Mouse (Mus musculus): Measurements from ENCODE around the gene Lyzl4. TPM values are rescaled to one million over a fixed set of nuclear protein-coding genes. Genes with fewer than 3 reads are reported as not detected.
A peak's percentile ranks its signal among the peaks of the same experiment; 100 is the strongest.
"Not testable (repeated sequence)": the region's sequence is repeated elsewhere in the genome, so short reads cannot be mapped to it uniquely, and the experiment has no call there.

The Lyzl4 gene
- polyA plus RNA-seq, 1 experiment from 2014 or later: 0.14 TPM

- Histone ChIP-seq H3K4me1 (replicated peaks) (no peaks in the 10 kb centered on the region), H3K4me3 (replicated peaks) (no peak overlapping the region), H3K27ac (no peak overlapping the region), H3K36me3 (no peaks in the 10 kb centered on the region), H3K9ac (no peak overlapping the region), H3K9me3 (replicated peaks) (no peaks in the 10 kb centered on the region), H3K27me3 (peaks cover 5% of the 10 kb centered on the region; the same call in 1 of the 2 replicates), H3K4me2 (no peak overlapping the region)
- DNase-seq: no peak
- WGBS (ENCODE audit: insufficient replicate concordance): 63% methylated on average over 6 of the region's 6 CpGs
- ATAC-seq (ENCODE audit: low read depth): no peak
Measured at GRCm38 (mm10) chr9:121599551-121599950, 42.3 kb downstream of the Lyzl4 start.

GRCm38 (mm10) chr9:121598106-121598505 is 43.8 kb downstream of the Lyzl4 start:
- DNase-seq (no peak), ATAC-seq (ENCODE audit: low read depth) (no peak)
- no peaks in the 10 kb centered on the region for H3K36me3 ChIP-seq
- peaks cover 5% of the 10 kb centered on the region; the same call in 1 of the 2 replicates for H3K27me3 ChIP-seq
- no peaks in the 10 kb centered on the region for H3K4me1 ChIP-seq (replicated peaks)
- no peak overlapping the region for H3K27ac ChIP-seq
- H3K9me3 ChIP-seq (replicated peaks): no peaks in the 10 kb centered on the region
- no peak overlapping the region for H3K9ac ChIP-seq
- H3K4me3 ChIP-seq (replicated peaks): no peak overlapping the region
- H3K4me2 ChIP-seq: no peak overlapping the region
- WGBS (ENCODE audit: insufficient replicate concordance): 41% methylated on average over 2 of the region's 2 CpGs

GRCm38 (mm10) chr9:121594771-121595170 is 47.1 kb downstream of the Lyzl4 start:
- Histone ChIP-seq H3K9me3 (replicated peaks) (no peaks in the 10 kb centered on the region), H3K27me3 (no peaks in the 10 kb centered on the region), H3K27ac (no peak overlapping the region), H3K4me2 (no peak overlapping the region), H3K36me3 (no peaks in the 10 kb centered on the region), H3K4me3 (replicated peaks) (no peak overlapping the region), H3K4me1 (replicated peaks) (peaks cover 3% of the 10 kb centered on the region), H3K9ac (no peak overlapping the region)
- ATAC-seq (ENCODE audit: low read depth) (no peak), DNase-seq (no peak)
- WGBS (ENCODE audit: insufficient replicate concordance): 46% methylated on average over 4 of the region's 4 CpGs

GRCm38 (mm10) chr9:121593768-121594167 is 48.1 kb downstream of the Lyzl4 start:
- H3K27ac ChIP-seq; H3K4me3 ChIP-seq (replicated peaks); H3K9me3 ChIP-seq (replicated peaks); H3K27me3 ChIP-seq; ATAC-seq (ENCODE audit: low read depth); H3K36me3 ChIP-seq; H3K4me1 ChIP-seq (replicated peaks); DNase-seq; H3K4me2 ChIP-seq; H3K9ac ChIP-seq: not testable (repeated sequence)
- WGBS (ENCODE audit: insufficient replicate concordance): 48% methylated on average over 3 of the region's 3 CpGs

- H3K27ac ChIP-seq: no peak overlapping the region
- ATAC-seq (ENCODE audit: low read depth) (no peak), DNase-seq (no peak)
- peaks cover 3% of the 10 kb centered on the region for H3K4me1 ChIP-seq (replicated peaks)
- H3K9ac ChIP-seq: no peak overlapping the region
- H3K36me3 ChIP-seq: no peaks in the 10 kb centered on the region
- H3K4me2 ChIP-seq: no peak overlapping the region
- WGBS (ENCODE audit: insufficient replicate concordance): 60% methylated on average over 13 of the region's 13 CpGs
- no peak overlapping the region for H3K4me3 ChIP-seq (replicated peaks)
- H3K9me3 ChIP-seq (replicated peaks): no peaks in the 10 kb centered on the region
- H3K27me3 ChIP-seq: no peaks in the 10 kb centered on the region
Measured at GRCm38 (mm10) chr9:121592948-121593550, 48.8 kb downstream of the Lyzl4 start.

- no peak overlapping the region for H3K27ac ChIP-seq
- ATAC-seq (ENCODE audit: low read depth) (no peak), DNase-seq (no peak)
- no peak overlapping the region for H3K9ac ChIP-seq
- no peaks in the 10 kb centered on the region for H3K9me3 ChIP-seq (replicated peaks)
- no peaks in the 10 kb centered on the region for H3K36me3 ChIP-seq
- H3K4me3 ChIP-seq (replicated peaks): no peak overlapping the region
- no peaks in the 10 kb centered on the region for H3K27me3 ChIP-seq
- no peak overlapping the region for H3K4me2 ChIP-seq
- 33% methylated on average over 2 of the region's 2 CpGs for WGBS (ENCODE audit: insufficient replicate concordance)
- H3K4me1 ChIP-seq (replicated peaks): peaks cover 3% of the 10 kb centered on the region
Measured at GRCm38 (mm10) chr9:121589533-121589932, 52.4 kb downstream of the Lyzl4 start.

- 28% methylated on average over 5 of the region's 5 CpGs for WGBS (ENCODE audit: insufficient replicate concordance)
- Histone ChIP-seq H3K36me3 (no peaks in the 10 kb centered on the region), H3K27ac (no peak overlapping the region), H3K4me1 (replicated peaks) (no peaks in the 10 kb centered on the region), H3K4me3 (replicated peaks) (no peak overlapping the region), H3K27me3 (no peaks in the 10 kb centered on the region), H3K4me2 (no peak overlapping the region), H3K9me3 (replicated peaks) (no peaks in the 10 kb centered on the region), H3K9ac (no peak overlapping the region)
- no peak for DNase-seq
- ATAC-seq (ENCODE audit: low read depth): no peak
Measured at GRCm38 (mm10) chr9:121574380-121574779, 67.5 kb downstream of the Lyzl4 start.

- H3K4me2 ChIP-seq: no peak overlapping the region
- H3K4me3 ChIP-seq (replicated peaks): no peak overlapping the region
- H3K4me1 ChIP-seq (replicated peaks): no peaks in the 10 kb centered on the region
- no peaks in the 10 kb centered on the region for H3K9me3 ChIP-seq (replicated peaks)
- H3K27me3 ChIP-seq: no peaks in the 10 kb centered on the region
- no peak for DNase-seq
- no peak overlapping the region for H3K9ac ChIP-seq
- H3K27ac ChIP-seq: no peak overlapping the region
- ATAC-seq (ENCODE audit: low read depth): no peak
- WGBS (ENCODE audit: insufficient replicate concordance): 36% methylated on average over 1 of the region's 1 CpGs
- H3K36me3 ChIP-seq: no peaks in the 10 kb centered on the region
Measured at GRCm38 (mm10) chr9:121568451-121568850, 73.4 kb downstream of the Lyzl4 start.

GRCm38 (mm10) chr9:121566387-121566786 is 75.5 kb downstream of the Lyzl4 start:
- H3K4me1 ChIP-seq (replicated peaks): no peaks in the 10 kb centered on the region
- no peaks in the 10 kb centered on the region for H3K9me3 ChIP-seq (replicated peaks)
- H3K27ac ChIP-seq: peak overlapping the region; percentile 43; the same call in 1 of the 2 replicates
- H3K27me3 ChIP-seq: no peaks in the 10 kb centered on the region
- H3K9ac ChIP-seq: no peak overlapping the region
- no peak overlapping the region for H3K4me3 ChIP-seq (replicated peaks)
- no peak overlapping the region for H3K4me2 ChIP-seq
- no peaks in the 10 kb centered on the region for H3K36me3 ChIP-seq
- 58% methylated on average over 7 of the region's 7 CpGs for WGBS (ENCODE audit: insufficient replicate concordance)
- DNase-seq (no peak), ATAC-seq (ENCODE audit: low read depth) (peak; percentile 71)

- no peak overlapping the region for H3K4me2 ChIP-seq
- no peak for ATAC-seq (ENCODE audit: low read depth)
- 60% methylated on average over 7 of the region's 7 CpGs for WGBS (ENCODE audit: insufficient replicate concordance)
Measured at GRCm38 (mm10) chr9:121563276-121563675, 78.6 kb downstream of the Lyzl4 start.

GRCm38 (mm10) chr9:121560515-121560914 is 81.4 kb downstream of the Lyzl4 start:
- no peaks in the 10 kb centered on the region for H3K36me3 ChIP-seq
- no peak overlapping the region for H3K4me2 ChIP-seq
- DNase-seq (no peak), ATAC-seq (ENCODE audit: low read depth) (no peak)
- WGBS (ENCODE audit: insufficient replicate concordance): 58% methylated on average over 7 of the region's 7 CpGs
- H3K9me3 ChIP-seq (replicated peaks): no peaks in the 10 kb centered on the region
- H3K4me3 ChIP-seq (replicated peaks): no peak overlapping the region
- H3K4me1 ChIP-seq (replicated peaks): no peaks in the 10 kb centered on the region
- H3K27me3 ChIP-seq: no peaks in the 10 kb centered on the region
- no peak overlapping the region for H3K27ac ChIP-seq
- no peak overlapping the region for H3K9ac ChIP-seq

More at GRCm38 (mm10) chr9:121563276-121563675, 78.6 kb downstream of the Lyzl4 start:
- H3K4me3 ChIP-seq (replicated peaks): no peak overlapping the region
- no peak overlapping the region for H3K27ac ChIP-seq
- H3K36me3 ChIP-seq: no peaks in the 10 kb centered on the region
- no peak for DNase-seq
- no peaks in the 10 kb centered on the region for H3K27me3 ChIP-seq
- H3K4me1 ChIP-seq (replicated peaks): no peaks in the 10 kb centered on the region
- no peaks in the 10 kb centered on the region for H3K9me3 ChIP-seq (replicated peaks)
- no peak overlapping the region for H3K9ac ChIP-seq

GRCm38 (mm10) chr9:121558167-121558566 is 83.7 kb downstream of the Lyzl4 start:
- DNase-seq (no peak), ATAC-seq (ENCODE audit: low read depth) (no peak)
- Histone ChIP-seq H3K27me3 (no peaks in the 10 kb centered on the region), H3K27ac (no peak overlapping the region), H3K4me3 (replicated peaks) (no peak overlapping the region), H3K4me1 (replicated peaks) (no peaks in the 10 kb centered on the region), H3K36me3 (no peaks in the 10 kb centered on the region), H3K9ac (no peak overlapping the region), H3K4me2 (no peak overlapping the region), H3K9me3 (replicated peaks) (no peaks in the 10 kb centered on the region)
- 67% methylated on average over 6 of the region's 6 CpGs for WGBS (ENCODE audit: insufficient replicate concordance)
